Mouse (Mus musculus): Measurements from ENCODE around the gene Olfr695. TPM values are rescaled to one million over a fixed set of nuclear protein-coding genes. Genes with fewer than 3 reads are reported as not detected.
"Not testable (repeated sequence)": the region's sequence is repeated elsewhere in the genome, so short reads cannot be mapped to it uniquely, and the experiment has no call there.

The Olfr695 gene
- total and polyA plus RNA-seq, 3 experiments: not detected

DNA sequence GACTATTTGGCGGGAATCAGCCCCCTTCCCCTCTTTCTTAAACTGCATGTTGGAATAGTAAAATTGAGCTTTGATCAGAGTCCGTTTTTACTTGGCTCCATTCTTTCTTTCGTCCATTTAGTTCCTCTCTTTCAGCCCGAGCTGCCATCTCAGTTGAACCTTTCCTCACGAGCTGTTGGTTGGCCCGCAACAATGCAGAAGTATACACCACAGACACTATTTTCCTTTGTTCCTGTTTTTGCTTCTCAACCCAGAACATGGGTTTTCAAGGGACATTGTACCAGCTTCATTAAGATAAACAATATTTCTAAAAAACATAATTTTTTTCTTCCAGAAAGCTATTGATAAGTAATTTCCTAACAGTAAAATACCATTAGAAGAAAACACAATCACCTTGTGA is 4.7 kb downstream of the Olfr695 start:
- no peaks in the 10 kb centered on the region for H3K79me2 ChIP-seq (ENCODE audit: control insufficient read depth, insufficient read depth, low read length, poor library complexity)
- no peaks in the 10 kb centered on the region for H3K4me1 ChIP-seq (ENCODE audit: control insufficient read depth in 1 of 2, insufficient read depth in 2 of 2, low read length in 2 of 2)
- peak; percentile 7 for DNase-seq (ENCODE audit: low read depth, low spot score)
- no peaks in the 10 kb centered on the region for H3K27me3 ChIP-seq (ENCODE audit: control insufficient read depth in 1 of 2, insufficient read depth in 2 of 2, low read length in 2 of 2)
- no peak overlapping the region for H3K9ac ChIP-seq (ENCODE audit: control insufficient read depth, low read depth, low read length, poor library complexity, severe bottlenecking)
- no peak overlapping the region for H3K27ac ChIP-seq (ENCODE audit: control insufficient read depth, low read depth, low read length)
- no peaks in the 10 kb centered on the region for H3K36me3 ChIP-seq (ENCODE audit: control insufficient read depth in 1 of 2, insufficient read depth in 2 of 2, low read length in 2 of 2)
- H3K9me3 ChIP-seq (replicated peaks; ENCODE audit: insufficient read depth, low read length): no peaks in the 10 kb centered on the region
- no peak overlapping the region for H3K4me3 ChIP-seq (ENCODE audit: control insufficient read depth in 1 of 2, insufficient read depth in 1 of 2, low read depth in 2 of 2, low read length in 2 of 2)
- TF ChIP-seq JUND (IDR thresholded peaks at IDR 0.05; ENCODE audit: low read depth, low read length) (no peak), CTCF (IDR thresholded peaks at IDR 0.05 in 2 of 3, conservative IDR thresholded peaks at IDR 0.05 in 1 of 3; ENCODE audit: control insufficient read depth in 1 of 3, insufficient read depth in 1 of 3, low read depth in 2 of 3, low read length in 3 of 3, poor library complexity in 1 of 3, severe bottlenecking in 1 of 3) (no peak), EP300 (IDR thresholded peaks at IDR 0.05; ENCODE audit: low read depth in 1 of 2, low read length in 2 of 2) (no peak), GATA1 (IDR thresholded peaks at IDR 0.05; ENCODE audit: low read depth, low read length) (no peak), MAFK (IDR thresholded peaks at IDR 0.05; ENCODE audit: borderline replicate concordance, low read depth, low read length) (no peak), ELF1 (IDR thresholded peaks at IDR 0.05; ENCODE audit: low read depth, low read length) (no peak), BHLHE40 (IDR thresholded peaks at IDR 0.05; ENCODE audit: borderline replicate concordance, low read depth, low read length) (no peak), HCFC1 (IDR thresholded peaks at IDR 0.05; ENCODE audit: low read depth, low read length) (no peak), ZKSCAN1 (IDR thresholded peaks at IDR 0.05; ENCODE audit: low read depth, low read length) (no peak), ZMIZ1 (IDR thresholded peaks at IDR 0.05; ENCODE audit: low read depth, low read length) (no peak)

DNA sequence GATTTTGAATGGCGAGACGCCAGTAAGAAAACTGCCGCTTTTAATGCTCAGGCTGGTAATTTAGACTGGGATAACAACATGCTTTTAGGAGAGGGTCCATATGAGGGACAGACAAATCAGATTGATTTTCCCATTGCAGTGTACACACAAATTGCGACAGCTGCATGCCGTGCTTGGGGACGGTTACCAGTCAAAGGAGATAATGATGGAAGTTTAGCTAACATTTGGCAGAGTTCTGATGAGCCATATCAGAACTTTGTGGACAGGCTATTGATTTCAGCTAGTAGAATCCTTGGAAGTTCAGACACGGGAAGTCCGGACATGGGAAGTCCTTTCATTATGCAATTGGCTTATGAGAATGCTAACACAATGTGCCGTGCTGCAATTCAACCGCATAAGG is 8.5 kb downstream of the Olfr695 start:
- not testable (repeated sequence) for H3K9ac ChIP-seq (ENCODE audit: control insufficient read depth, low read depth, low read length, poor library complexity, severe bottlenecking); H3K4me3 ChIP-seq (ENCODE audit: control insufficient read depth in 1 of 2, insufficient read depth in 1 of 2, low read depth in 2 of 2, low read length in 2 of 2); H3K36me3 ChIP-seq (ENCODE audit: control insufficient read depth in 1 of 2, insufficient read depth in 2 of 2, low read length in 2 of 2); H3K4me1 ChIP-seq (ENCODE audit: control insufficient read depth in 1 of 2, insufficient read depth in 2 of 2, low read length in 2 of 2); H3K27ac ChIP-seq (ENCODE audit: control insufficient read depth, low read depth, low read length); H3K9me3 ChIP-seq (replicated peaks; ENCODE audit: insufficient read depth, low read length); DNase-seq (ENCODE audit: low read depth, low spot score); H3K79me2 ChIP-seq (ENCODE audit: control insufficient read depth, insufficient read depth, low read length, poor library complexity); H3K27me3 ChIP-seq (ENCODE audit: control insufficient read depth in 1 of 2, insufficient read depth in 2 of 2, low read length in 2 of 2)

DNA sequence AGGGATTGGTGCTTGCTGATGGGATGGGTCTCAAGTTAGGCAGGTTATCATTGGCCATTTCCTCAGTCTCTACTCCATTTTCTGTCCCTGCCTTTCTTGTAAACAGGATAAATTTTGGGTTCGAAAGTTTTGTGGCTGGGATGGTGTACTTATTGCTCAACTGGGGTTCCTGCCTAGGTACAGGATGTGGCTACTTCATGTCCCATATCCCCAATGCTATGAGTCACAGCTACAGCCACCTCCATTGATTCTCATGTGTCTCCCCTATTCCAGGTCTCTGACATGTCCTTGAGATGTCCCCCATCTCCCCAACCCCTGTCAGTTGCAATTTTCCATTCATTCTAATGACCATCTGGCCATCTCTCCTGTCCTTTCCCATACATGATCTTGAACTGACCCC is 19.3 kb downstream of the Olfr695 start:
- Histone ChIP-seq H3K4me3 (ENCODE audit: control insufficient read depth in 1 of 2, insufficient read depth in 1 of 2, low read depth in 2 of 2, low read length in 2 of 2) (no peak overlapping the region), H3K27me3 (ENCODE audit: control insufficient read depth in 1 of 2, insufficient read depth in 2 of 2, low read length in 2 of 2) (no peaks in the 10 kb centered on the region), H3K9me3 (replicated peaks; ENCODE audit: insufficient read depth, low read length) (no peaks in the 10 kb centered on the region), H3K79me2 (ENCODE audit: control insufficient read depth, insufficient read depth, low read length, poor library complexity) (no peaks in the 10 kb centered on the region), H3K9ac (ENCODE audit: control insufficient read depth, low read depth, low read length, poor library complexity, severe bottlenecking) (no peak overlapping the region), H3K27ac (ENCODE audit: control insufficient read depth, low read depth, low read length) (no peak overlapping the region), H3K36me3 (ENCODE audit: control insufficient read depth in 1 of 2, insufficient read depth in 2 of 2, low read length in 2 of 2) (no peaks in the 10 kb centered on the region), H3K4me1 (ENCODE audit: control insufficient read depth in 1 of 2, insufficient read depth in 2 of 2, low read length in 2 of 2) (no peaks in the 10 kb centered on the region)
- no peak for DNase-seq (ENCODE audit: low read depth, low spot score)
- no peak for TF ChIP-seq MEF2A (IDR thresholded peaks at IDR 0.05; ENCODE audit: extremely low read depth, insufficient replicate concordance, low read depth, low read length, poor library complexity, severe bottlenecking)
- TF ChIP-seq MAFK (IDR thresholded peaks at IDR 0.05; ENCODE audit: borderline replicate concordance, low read depth, low read length): no peak
- no peak for TF ChIP-seq HCFC1 (IDR thresholded peaks at IDR 0.05; ENCODE audit: low read depth, low read length)
- TF ChIP-seq MAZ (IDR thresholded peaks at IDR 0.05; ENCODE audit: low read depth, low read length): no peak
- no peak for TF ChIP-seq SMC3 (IDR thresholded peaks at IDR 0.05; ENCODE audit: low read depth, low read length)
- TF ChIP-seq MAX (IDR thresholded peaks at IDR 0.05; ENCODE audit: low read length): no peak
- no peak for TF ChIP-seq TBP (IDR thresholded peaks at IDR 0.05; ENCODE audit: low read depth, low read length)
- TF ChIP-seq ZNF384 (IDR thresholded peaks at IDR 0.05; ENCODE audit: low read depth, low read length): no peak
- TF ChIP-seq ELF1 (IDR thresholded peaks at IDR 0.05; ENCODE audit: low read depth, low read length): no peak
- no peak for TF ChIP-seq NRF1 (IDR thresholded peaks at IDR 0.05; ENCODE audit: insufficient read depth, low read depth, low read length, poor library complexity, severe bottlenecking)
- no peak for TF ChIP-seq GABPA (IDR thresholded peaks at IDR 0.05; ENCODE audit: low read depth, low read length)
- no peak for TF ChIP-seq POLR2AphosphoS2 (IDR thresholded peaks at IDR 0.05; ENCODE audit: low read length)
- no peak for TF ChIP-seq ZMIZ1 (IDR thresholded peaks at IDR 0.05; ENCODE audit: low read depth, low read length)
- no peak for TF ChIP-seq NELFE (IDR thresholded peaks at IDR 0.05; ENCODE audit: low read depth, low read length)
- no peak for TF ChIP-seq USF2 (IDR thresholded peaks at IDR 0.05; ENCODE audit: borderline replicate concordance in 1 of 2, insufficient read depth in 1 of 2, low read depth in 1 of 2, low read length in 2 of 2)
- no peak for TF ChIP-seq BHLHE40 (IDR thresholded peaks at IDR 0.05; ENCODE audit: borderline replicate concordance, low read depth, low read length)
- TF ChIP-seq SIN3A (IDR thresholded peaks at IDR 0.05; ENCODE audit: low read length): no peak
- no peak for TF ChIP-seq TAL1 (IDR thresholded peaks at IDR 0.05; ENCODE audit: low read length)
- no peak for TF ChIP-seq POLR2A (IDR thresholded peaks at IDR 0.05; ENCODE audit: control insufficient read depth in 1 of 2, insufficient read depth in 1 of 2, low read depth in 1 of 2, low read length in 2 of 2, poor library complexity in 1 of 2)

All from MEL (cell line).